Mouse (Mus musculus): ENCODE measurements around the gene Polr2b. TPM values are rescaled to one million over a fixed set of nuclear protein-coding genes. Genes with fewer than 3 reads are reported as not detected.

Polr2b gene
- total RNA-seq, 4 experiments from 2014 or later = 25.5 to 29.7 (median 25.7) TPM

- DNase-seq (ENCODE audit: low spot score in 2 of 2) = no peak
Measured at GRCm38 (mm10) chr5:77385900-77386595, 76.1 kb downstream of the Polr2b start.

DNA sequence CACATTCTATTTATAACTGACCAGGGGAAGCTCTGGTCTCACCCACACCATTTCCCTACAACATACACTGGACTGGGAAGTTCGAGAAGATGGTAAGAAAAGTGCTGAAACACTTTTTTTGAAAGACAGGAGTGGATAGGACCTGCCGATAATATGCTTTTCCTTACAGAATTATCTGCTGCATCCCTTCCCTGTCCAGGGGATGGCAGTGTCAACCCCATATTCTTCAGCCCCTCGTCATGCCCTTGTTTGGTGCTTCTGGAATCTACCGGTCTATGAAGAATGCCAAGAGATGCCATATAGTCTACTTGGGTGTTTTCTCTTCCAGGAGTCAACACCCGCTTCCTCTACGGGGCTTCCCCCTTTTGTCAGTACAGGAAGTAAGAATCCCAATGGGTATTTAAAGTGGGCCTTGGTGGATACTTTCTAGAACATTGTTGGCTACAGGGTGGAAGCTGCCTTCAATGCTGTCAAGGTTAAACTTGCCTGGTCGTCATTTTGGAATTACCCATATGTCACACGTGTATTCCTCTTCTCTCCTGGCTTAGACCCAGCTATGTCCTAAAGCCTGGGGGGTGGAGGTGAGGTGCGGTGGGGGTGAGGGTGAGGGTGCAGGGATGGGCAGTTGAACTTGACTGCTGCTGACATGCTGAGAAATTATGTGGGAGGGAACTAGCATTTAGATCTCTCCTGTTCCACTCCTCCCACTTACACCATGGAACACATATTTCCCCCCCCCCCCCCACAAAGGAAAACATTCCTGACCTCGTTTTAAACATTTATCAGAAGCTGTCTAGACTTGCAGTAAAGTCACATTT is 76.9 kb downstream of the Polr2b start:
- DNase-seq (ENCODE audit: low spot score in 2 of 2) = no peak

DNA sequence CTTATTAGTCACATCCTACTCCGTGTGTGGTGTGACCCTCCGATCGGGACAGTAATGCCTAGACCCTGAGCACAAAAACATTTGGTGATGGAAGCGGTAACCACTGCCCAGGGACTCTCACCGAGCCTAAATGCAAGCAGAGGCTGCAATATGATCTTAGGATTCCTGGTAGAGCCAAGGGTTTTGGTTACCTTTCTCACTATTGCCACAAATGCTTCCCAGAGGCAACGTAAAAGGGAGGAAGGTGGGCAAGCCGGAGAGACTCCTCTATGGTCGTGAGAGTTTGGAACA is 77.4 kb downstream of the Polr2b start:
- DNase-seq (ENCODE audit: low spot score in 2 of 2) = no peak

GRCm38 (mm10) chr5:77388359-77388758 is 78.4 kb downstream of the Polr2b start:
- DNase-seq (ENCODE audit: low spot score in 2 of 2) = no peak

DNA sequence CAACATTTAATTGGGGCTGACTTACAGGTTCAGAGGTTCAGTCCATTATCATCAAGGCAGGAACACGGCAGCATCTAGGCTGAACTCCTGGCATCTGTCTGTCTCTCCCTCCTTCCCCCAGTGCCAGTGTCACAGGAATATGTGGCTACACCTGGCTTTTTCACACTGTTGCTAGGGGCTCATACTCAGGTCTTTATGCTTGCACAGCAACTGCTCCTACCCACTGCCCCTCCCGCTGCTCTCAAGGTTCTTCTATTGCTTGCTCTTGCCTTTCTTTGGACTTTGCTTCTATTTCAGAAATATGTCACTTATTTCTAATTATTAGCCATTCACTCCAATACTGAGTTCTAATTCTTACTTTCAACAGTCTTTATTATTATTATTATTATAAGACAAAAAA is 80.3 kb downstream of the Polr2b start:
- no peak for DNase-seq (ENCODE audit: low spot score in 2 of 2)

GRCm38 (mm10) chr5:77393094-77393619 is 83.2 kb downstream of the Polr2b start:
- no peak for DNase-seq (ENCODE audit: low spot score in 2 of 2)

GRCm38 (mm10) chr5:77393990-77394618 is 84.2 kb downstream of the Polr2b start:
- DNase-seq (ENCODE audit: low spot score in 2 of 2) = no peak

DNA sequence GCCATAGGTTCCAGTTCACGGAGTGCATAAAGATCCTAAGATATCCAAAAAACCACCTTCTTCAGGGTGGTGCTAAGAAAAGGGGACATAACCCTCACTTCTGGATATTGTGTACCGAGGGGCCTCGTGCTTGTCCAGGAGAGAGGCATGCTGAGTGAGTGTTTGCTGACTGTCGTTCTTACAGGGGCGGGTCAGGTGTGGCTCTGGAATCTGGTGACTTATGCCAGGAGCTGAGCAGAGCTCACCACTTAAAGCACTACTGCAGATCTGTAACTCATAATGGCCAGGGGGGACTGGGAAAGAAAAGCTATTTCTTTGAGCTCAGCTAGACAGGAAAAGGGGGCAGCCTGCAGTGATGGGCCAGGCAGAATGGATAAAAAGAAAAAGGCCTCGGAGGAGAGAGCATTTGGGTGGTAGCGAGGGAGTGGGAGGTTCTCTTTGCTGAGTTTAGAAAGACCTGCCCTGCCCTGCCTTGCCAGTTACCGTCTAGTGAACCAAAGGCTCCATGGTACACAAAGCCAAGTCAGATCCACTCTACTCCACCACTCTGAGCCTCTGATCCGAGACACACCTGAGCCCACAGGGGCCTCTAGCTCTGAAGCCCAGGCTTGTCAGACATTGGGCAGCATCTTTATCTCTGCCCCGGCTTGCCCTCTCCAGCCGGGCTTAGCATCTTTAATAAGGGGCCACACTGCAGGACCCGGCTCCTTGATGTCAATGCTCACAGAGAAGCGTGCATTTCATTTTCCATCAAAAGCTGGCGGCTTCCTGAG is 88.5 kb downstream of the Polr2b start:
- DNase-seq (ENCODE audit: low spot score in 2 of 2) = no peak

Small RNA genes lying within 50 kb of the gene (microRNA-seq; reads per million reads assigned to microRNA genes)
- not detected for gene Mir5098

Other genes with a start within 250 kb of the Polr2b start
- gene Hopx, start 195.0 kb upstream of the Polr2b start, total RNA-seq (2022) = 1 to 10 TPM; 1.2 to 2.7 (median 2.2) TPM
- gene Spink2, start 98.7 kb upstream of the Polr2b start, total RNA-seq (2022) = not detected
- 10 to 100 TPM in 1 of 4 experiments, 1 to 10 TPM in 3; 8.3 to 10.2 (median 9.2) TPM for gene Rest, start 44.7 kb upstream of the Polr2b start, total RNA-seq (2022)
- 10 to 100 TPM; 14.3 to 17.1 (median 15.8) TPM for gene Noa1, start 63 bp upstream of the Polr2b start, total RNA-seq (2022)
- gene Igfbp7, start 97.9 kb downstream of the Polr2b start, total RNA-seq (2022) = 10 to 100 TPM; 34.1 to 69.3 (median 46.6) TPM